Mouse (Mus musculus) midbrain, embryonic 15.5 days (tissue): ENCODE data around the gene Sult2a8. TPM values are rescaled to one million over a fixed set of nuclear protein-coding genes. Genes with fewer than 3 reads are reported as not detected.
"Not testable (repeated sequence)": the region's sequence is repeated elsewhere in the genome, so short reads cannot be mapped to it uniquely, and the experiment has no call there.

Source experiments
- ATAC-seq: fragments of 200-750 bp; cut with Nextera tagmentation; replicated peaks from 2 replicates; pipeline ENCODE4 v1.8.0; 2017; ENCODE audit warnings: moderate TSS enrichment
- H3K27ac ChIP-seq: fragments of 300-500 bp; sonication (generic); 2 replicates; pipeline ENCODE4 v1.5.1; 2015; ENCODE audit warnings: mild to moderate bottlenecking, inconsistent platforms
- H3K27me3 ChIP-seq: fragments of 300-500 bp; sonication (generic); replicated peaks from 2 replicates; pipeline ENCODE4 v1.6.1; 2015; ENCODE audit warnings: inconsistent platforms
- H3K36me3 ChIP-seq: fragments of 300-500 bp; sonication (generic); replicated peaks from 2 replicates; pipeline ENCODE4 v1.6.1; 2015; ENCODE audit warnings: inconsistent platforms
- H3K4me1 ChIP-seq: fragments of 300-500 bp; sonication (generic); 2 replicates; pipeline ENCODE4 v1.6.1; 2015; ENCODE audit warnings: inconsistent platforms
- H3K4me2 ChIP-seq: fragments of 300-500 bp; sonication (generic); 2 replicates; pipeline ENCODE4 v1.6.1; 2015; ENCODE audit warnings: inconsistent platforms, mild to moderate bottlenecking, moderate library complexity
- H3K4me3 ChIP-seq: fragments of 300-500 bp; sonication (generic); 2 replicates; pipeline ENCODE4 v1.5.1; 2015; ENCODE audit warnings: mild to moderate bottlenecking, inconsistent platforms
- H3K9ac ChIP-seq: fragments of 300-500 bp; sonication (generic); 2 replicates; pipeline ENCODE4 v1.6.1; 2015; ENCODE audit warnings: mild to moderate bottlenecking, inconsistent platforms
- H3K9me3 ChIP-seq: fragments of 300-500 bp; sonication (generic); 2 replicates; pipeline ENCODE4 v1.6.1; 2016; ENCODE audit warnings: inconsistent platforms
- WGBS: fragments of 180-500 bp; shearing (Covaris S2); methylation state at CpG from one replicate; pipeline ENCODE4 v1.1.7; 2015; ENCODE audit warnings: mixed read lengths; 5-methylcytosine and 5-hydroxymethylcytosine counted together
- polyA plus RNA-seq: library from polyadenylated mRNA; unstranded; fragments of >200 nt; fragmentation: Nextera tagmentation; extraction: Ambion mirVana; gene quantifications from 2 replicates; pipeline ENCODE4 v1.2.1, GENCODE M21; 2015

Sult2a8 gene
- not detected in 2 replicates for polyA plus RNA-seq

DNA sequence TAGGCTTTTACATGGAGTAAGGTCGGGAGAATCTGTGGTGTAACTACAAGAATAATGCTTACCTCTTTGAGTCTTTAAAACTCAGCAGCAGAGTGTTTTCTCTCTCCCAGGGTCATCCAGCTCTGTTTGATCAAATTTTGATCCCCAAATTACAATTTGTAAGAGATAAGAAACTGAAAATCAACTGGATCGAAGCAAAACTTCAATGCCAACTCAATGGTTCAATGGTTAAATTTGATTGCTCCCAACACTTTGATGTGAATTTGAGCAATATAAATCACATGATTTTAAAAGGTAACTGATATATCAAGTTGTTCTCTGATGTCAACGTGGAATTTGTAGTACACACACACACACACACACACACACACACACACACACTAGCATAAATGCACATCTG, at the start of gene Sult2a8:
Sult2a8 (minus strand) TSS at position 236 of the 400 bp plus-strand sequence.
- Histone ChIP-seq H3K4me1 (no peaks in the 10 kb centered on the region), H3K9me3 (peaks cover 9% of the 10 kb centered on the region), H3K4me2 (no peak within 1 kb of the TSS), H3K9ac (no peak within 1 kb of the TSS), H3K27me3 (no peaks in the 10 kb centered on the region), H3K27ac (no peak within 1 kb of the TSS), H3K4me3 (no peak within 1 kb of the TSS), H3K36me3 (no peaks in the 10 kb centered on the region)
- 68% methylated on average over 3 of the region's 3 CpGs for WGBS
- ATAC-seq = no peak

DNA sequence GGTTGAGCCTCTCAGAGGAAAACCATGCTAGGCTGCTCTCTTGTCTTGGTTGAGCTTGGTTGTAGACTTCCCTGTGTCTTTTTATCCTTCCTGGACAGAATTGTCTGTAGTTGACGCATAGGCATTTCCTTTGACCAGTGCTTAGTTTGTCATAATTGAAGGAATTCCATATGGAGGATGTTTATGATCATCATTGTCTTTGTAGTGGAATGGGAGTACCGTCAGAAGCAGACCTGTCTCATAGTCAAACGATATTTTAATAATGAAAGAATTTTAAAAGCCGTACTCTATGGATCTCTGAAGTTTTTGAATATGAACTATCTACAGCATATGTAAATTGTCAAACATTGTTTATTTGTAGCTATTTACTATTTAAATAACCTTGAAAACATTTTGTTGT, 47.6 kb upstream of the Sult2a8 start, which contains the start of gene Sult2a7:
Sult2a7 (minus strand) TSS at position 101 of the 400 bp plus-strand sequence.
- no peak within 1 kb of the TSS for H3K27ac ChIP-seq
- H3K4me1 ChIP-seq = no peaks in the 10 kb centered on the region
- peaks cover 9% of the 10 kb centered on the region; the same call in 1 of the 2 replicates for H3K9me3 ChIP-seq
- no peak within 1 kb of the TSS for H3K4me2 ChIP-seq
- H3K27me3 ChIP-seq = no peaks in the 10 kb centered on the region
- no peaks in the 10 kb centered on the region for H3K36me3 ChIP-seq
- no peak within 1 kb of the TSS for H3K4me3 ChIP-seq
- ATAC-seq = no peak
- 88% methylated on average over 4 of the region's 4 CpGs for WGBS
- no peak within 1 kb of the TSS for H3K9ac ChIP-seq

DNA sequence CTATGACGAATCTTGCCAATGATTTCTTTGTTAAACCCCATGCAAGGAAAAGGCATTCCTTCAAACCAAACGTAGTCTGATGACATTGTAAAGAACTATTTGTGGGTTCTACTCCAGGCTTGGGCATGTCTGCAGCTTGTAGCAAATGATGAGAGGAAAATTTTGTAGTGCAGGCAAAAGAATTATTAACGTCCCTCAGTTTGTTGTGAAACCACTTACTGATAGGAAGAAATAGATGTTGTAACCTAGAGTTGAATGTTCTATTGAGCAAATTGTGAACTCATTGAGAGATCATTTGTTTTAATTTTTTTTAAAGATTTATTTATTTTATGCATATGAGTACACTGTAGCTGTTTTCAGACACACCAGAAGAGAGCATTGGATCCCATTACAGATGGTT, 46.3 kb upstream of the Sult2a8 start:
- ATAC-seq = no peak
- H3K27ac ChIP-seq = no peak overlapping the region
- H3K9ac ChIP-seq = no peak overlapping the region
- H3K36me3 ChIP-seq = no peaks in the 10 kb centered on the region
- no peaks in the 10 kb centered on the region for H3K27me3 ChIP-seq
- H3K4me2 ChIP-seq = no peak overlapping the region
- peaks cover 9% of the 10 kb centered on the region; the same call in 1 of the 2 replicates for H3K9me3 ChIP-seq
- no peak overlapping the region for H3K4me3 ChIP-seq
- WGBS = 69% methylated on average over 3 of the region's 3 CpGs
- H3K4me1 ChIP-seq = no peaks in the 10 kb centered on the region

DNA sequence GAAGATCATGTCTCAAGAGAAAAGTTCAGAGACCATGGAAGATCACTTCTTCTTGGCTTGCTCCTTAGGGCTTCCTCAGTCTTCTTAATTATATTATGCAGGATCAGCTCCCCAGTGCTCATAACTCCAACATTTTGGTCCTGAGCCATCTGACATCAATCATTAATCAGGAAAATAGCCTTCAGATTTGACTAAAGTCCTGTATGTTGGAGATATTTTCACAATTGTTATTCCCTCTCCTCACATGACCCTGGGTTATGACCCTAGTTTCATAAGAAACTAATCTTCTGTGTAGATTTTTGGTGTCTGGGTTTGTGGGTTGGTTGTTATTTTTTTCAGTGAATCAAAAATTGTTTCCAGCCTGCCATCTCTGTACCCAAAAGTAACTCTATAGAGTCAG, 7.0 kb downstream of the Sult2a8 start:
- Histone ChIP-seq H3K27ac (no peak overlapping the region), H3K27me3 (no peaks in the 10 kb centered on the region), H3K36me3 (no peaks in the 10 kb centered on the region), H3K4me2 (no peak overlapping the region), H3K9me3 (peaks cover 24% of the 10 kb centered on the region), H3K4me3 (no peak overlapping the region), H3K4me1 (no peaks in the 10 kb centered on the region), H3K9ac (no peak overlapping the region)
- ATAC-seq = no peak

DNA sequence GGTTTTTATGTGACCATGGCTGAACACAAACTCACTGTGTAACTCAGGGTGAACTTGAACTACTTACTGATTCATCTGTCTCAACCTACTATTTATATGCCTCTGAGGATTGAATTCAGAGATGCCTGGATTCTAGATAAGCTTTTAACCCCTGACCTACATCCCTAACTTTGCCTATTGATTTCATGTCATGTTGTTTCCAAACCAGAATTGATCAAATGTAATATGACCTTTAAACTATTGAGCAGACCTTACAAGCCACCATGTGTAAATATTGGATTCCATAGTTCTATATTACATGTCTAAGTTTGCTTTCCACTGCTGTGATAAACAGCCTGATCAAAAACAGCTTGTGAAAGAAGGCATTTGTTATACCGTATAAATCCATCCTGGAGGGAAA, 8.1 kb downstream of the Sult2a8 start:
- 86% methylated on average over 1 of the region's 1 CpGs for WGBS
- no peak overlapping the region for H3K4me3 ChIP-seq
- H3K27ac ChIP-seq = no peak overlapping the region
- no peaks in the 10 kb centered on the region for H3K27me3 ChIP-seq
- no peak for ATAC-seq
- no peaks in the 10 kb centered on the region for H3K36me3 ChIP-seq
- H3K4me1 ChIP-seq = no peaks in the 10 kb centered on the region
- H3K4me2 ChIP-seq = no peak overlapping the region
- H3K9me3 ChIP-seq = peaks cover 34% of the 10 kb centered on the region
- H3K9ac ChIP-seq = no peak overlapping the region

DNA sequence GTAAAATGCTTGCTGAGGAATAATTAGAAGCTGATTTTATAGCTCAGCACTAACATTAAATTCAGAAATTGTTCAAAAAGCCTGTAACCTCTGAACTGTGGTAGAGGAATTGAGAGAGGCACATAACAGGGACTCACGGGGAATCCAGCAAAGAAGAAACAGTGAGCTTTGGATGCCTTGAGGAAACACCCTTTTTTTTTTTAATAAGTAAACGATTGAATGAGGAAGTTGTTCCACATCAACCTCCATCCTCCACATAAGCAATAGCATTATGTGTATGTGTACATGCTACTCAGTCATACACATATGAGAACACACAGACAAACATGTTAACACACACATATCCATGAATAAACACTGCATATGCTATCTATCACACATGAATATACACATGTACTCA, 8.5 kb downstream of the Sult2a8 start:
- H3K36me3 ChIP-seq = no peaks in the 10 kb centered on the region
- 73% methylated on average over 2 of the region's 2 CpGs for WGBS
- no peak overlapping the region for H3K4me3 ChIP-seq
- ATAC-seq = no peak
- H3K4me1 ChIP-seq = no peaks in the 10 kb centered on the region
- no peak overlapping the region for H3K4me2 ChIP-seq
- H3K27ac ChIP-seq = no peak overlapping the region
- H3K9ac ChIP-seq = no peak overlapping the region
- H3K9me3 ChIP-seq = peaks cover 35% of the 10 kb centered on the region
- H3K27me3 ChIP-seq = no peaks in the 10 kb centered on the region

DNA sequence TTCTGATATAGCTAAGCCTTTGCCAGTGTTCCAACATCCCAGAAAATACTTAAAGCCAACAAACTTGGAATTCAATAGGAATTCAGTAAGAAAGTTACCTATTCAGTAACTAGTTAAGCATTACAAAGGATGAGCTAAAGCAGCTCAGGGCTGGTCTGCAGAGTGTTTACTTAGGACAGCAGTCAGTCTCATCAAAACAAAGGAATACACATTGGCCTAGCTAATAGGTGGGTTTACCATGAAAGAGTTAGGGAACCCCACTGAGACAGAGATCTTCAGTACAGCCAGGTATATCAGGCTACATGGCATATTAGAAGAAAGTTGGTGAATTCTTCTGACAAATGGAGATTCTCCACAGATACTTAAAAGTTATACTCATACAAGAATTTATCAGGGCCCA, 47.2 kb downstream of the Sult2a8 start:
- H3K9ac ChIP-seq, H3K27me3 ChIP-seq, ATAC-seq, H3K4me3 ChIP-seq, H3K4me1 ChIP-seq, H3K36me3 ChIP-seq, H3K27ac ChIP-seq, H3K4me2 ChIP-seq: not testable (repeated sequence)
- peaks cover 14% of the 10 kb centered on the region for H3K9me3 ChIP-seq

DNA sequence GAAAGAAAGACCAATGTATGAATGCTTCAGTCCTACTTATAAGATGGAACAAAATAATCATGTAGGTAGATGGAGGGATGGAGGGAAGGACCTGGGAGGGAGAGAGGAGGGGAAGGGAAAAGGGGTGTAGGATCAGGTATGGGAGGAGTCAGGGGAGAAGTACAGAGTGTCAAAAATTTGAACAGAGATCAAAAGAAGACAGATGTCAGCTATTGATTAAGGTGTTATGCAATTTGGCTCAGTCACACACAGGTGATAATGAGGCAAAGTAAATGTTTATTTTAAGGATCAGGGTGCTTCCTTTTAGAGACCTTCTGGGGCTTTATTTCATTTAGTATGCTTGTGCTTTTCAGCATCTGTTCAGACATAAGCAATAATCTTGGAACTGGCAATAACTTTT, 50.1 kb downstream of the Sult2a8 start:
- Histone ChIP-seq H3K9ac (no peak overlapping the region), H3K4me3 (no peak overlapping the region), H3K4me1 (no peaks in the 10 kb centered on the region), H3K27me3 (no peaks in the 10 kb centered on the region), H3K9me3 (peaks cover 14% of the 10 kb centered on the region), H3K4me2 (no peak overlapping the region), H3K36me3 (no peaks in the 10 kb centered on the region), H3K27ac (no peak overlapping the region)
- no peak for ATAC-seq

Other genes with a start within 250 kb of the Sult2a8 start
- not detected in 2 replicates for gene Sult2a6, start 191.9 kb downstream of the Sult2a8 start, polyA plus RNA-seq
- not detected in 2 replicates for gene Obox8, start 113.2 kb downstream of the Sult2a8 start, polyA plus RNA-seq
- not detected in 2 replicates for gene Sult2a7, start 47.5 kb upstream of the Sult2a8 start, polyA plus RNA-seq
- gene Vmn1r90, start 116.7 kb upstream of the Sult2a8 start, polyA plus RNA-seq = 0.20 and 0.43 TPM in 2 replicates
- gene Obox7, start 212.7 kb upstream of the Sult2a8 start, polyA plus RNA-seq = not detected in 2 replicates